Mouse (Mus musculus) liver, embryonic 15.5 days (tissue): Measurements from ENCODE around the gene Ccsap. TPM values are rescaled to one million over a fixed set of nuclear protein-coding genes. Genes with fewer than 3 reads are reported as not detected.

Source experiments
- ATAC-seq: fragments of 200-750 bp; cut with Nextera tagmentation; 2 replicates; pipeline ENCODE4 v1.8.0; 2017; ENCODE audit warnings: moderate number of reproducible peaks, mild to moderate bottlenecking, moderate library complexity; ENCODE audit not compliant: insufficient read depth
- H3K27ac ChIP-seq: fragments of 300-500 bp; sonication (generic); replicated peaks from 2 replicates; pipeline ENCODE4 v1.5.1; 2015; ENCODE audit warnings: mild to moderate bottlenecking, inconsistent platforms
- H3K27me3 ChIP-seq: fragments of 300-500 bp; sonication (generic); 2 replicates; pipeline ENCODE4 v1.6.1; 2015; ENCODE audit warnings: mild to moderate bottlenecking, inconsistent platforms
- H3K36me3 ChIP-seq: fragments of 300-500 bp; sonication (generic); replicated peaks from 2 replicates; pipeline ENCODE4 v1.6.1; 2015; ENCODE audit warnings: moderate library complexity, mild to moderate bottlenecking, inconsistent platforms
- H3K4me1 ChIP-seq: fragments of 300-500 bp; sonication (generic); replicated peaks from 2 replicates; pipeline ENCODE4 v1.6.1; 2015; ENCODE audit warnings: inconsistent platforms
- H3K4me2 ChIP-seq: fragments of 300-500 bp; sonication (generic); 2 replicates; pipeline ENCODE4 v1.6.1; 2015; ENCODE audit warnings: moderate library complexity, mild to moderate bottlenecking, inconsistent platforms
- H3K4me3 ChIP-seq: fragments of 300-500 bp; sonication (generic); replicated peaks from 2 replicates; pipeline ENCODE4 v1.5.1; 2015; ENCODE audit warnings: mild to moderate bottlenecking, inconsistent platforms
- H3K9ac ChIP-seq: fragments of 300-500 bp; sonication (generic); 2 replicates; pipeline ENCODE4 v1.6.1; 2015; ENCODE audit warnings: moderate library complexity, mild to moderate bottlenecking, inconsistent platforms
- H3K9me3 ChIP-seq: fragments of 300-500 bp; sonication (generic); replicated peaks from 2 replicates; pipeline ENCODE4 v1.6.1; 2016; ENCODE audit warnings: inconsistent platforms
- WGBS: fragments of 180-500 bp; shearing (Covaris S2); methylation state at CpG from one replicate; pipeline ENCODE4 v1.1.7; 2015; ENCODE audit warnings: mixed read lengths; ENCODE audit not compliant: insufficient replicate concordance; 5-methylcytosine and 5-hydroxymethylcytosine counted together
- polyA plus RNA-seq: library from polyadenylated mRNA; unstranded; fragments of >200 nt; fragmentation: Nextera tagmentation; extraction: Ambion mirVana; gene quantifications from 2 replicates; pipeline ENCODE4 v1.2.1, GENCODE M21; 2015

The Ccsap gene
- polyA plus RNA-seq, 1 experiment from 2014 or later: 2.8 TPM

DNA sequence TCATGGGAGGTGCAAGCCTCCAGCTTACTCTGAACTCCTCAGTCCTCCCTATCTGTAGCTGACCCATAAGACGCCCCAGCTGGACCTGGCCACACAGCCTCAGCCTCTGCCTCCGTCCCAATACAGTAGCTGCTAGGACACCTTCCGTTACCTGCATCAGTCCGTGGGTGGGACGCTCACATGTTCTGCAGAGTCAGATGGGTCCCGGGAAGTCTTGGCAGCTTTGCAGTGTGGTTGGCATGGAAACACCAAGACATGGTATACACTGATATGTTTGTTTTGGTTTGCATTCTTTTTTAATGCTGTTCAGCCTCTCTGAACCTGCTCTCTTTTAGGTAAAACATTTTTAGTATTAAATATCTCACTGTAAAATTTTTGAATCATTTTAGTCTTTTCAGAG is 23.7 kb downstream of the Ccsap start:
- H3K27me3 ChIP-seq: no peaks in the 10 kb centered on the region
- H3K9me3 ChIP-seq: no peaks in the 10 kb centered on the region
- no peak overlapping the region for H3K4me3 ChIP-seq
- H3K4me2 ChIP-seq: no peak overlapping the region
- no peaks in the 10 kb centered on the region; the same call in 1 of the 2 replicates for H3K4me1 ChIP-seq
- ATAC-seq: no peak
- H3K27ac ChIP-seq: no peak overlapping the region
- peaks cover 63% of the 10 kb centered on the region for H3K36me3 ChIP-seq
- 83% methylated on average over 6 of the region's 6 CpGs for WGBS
- H3K9ac ChIP-seq: no peak overlapping the region

DNA sequence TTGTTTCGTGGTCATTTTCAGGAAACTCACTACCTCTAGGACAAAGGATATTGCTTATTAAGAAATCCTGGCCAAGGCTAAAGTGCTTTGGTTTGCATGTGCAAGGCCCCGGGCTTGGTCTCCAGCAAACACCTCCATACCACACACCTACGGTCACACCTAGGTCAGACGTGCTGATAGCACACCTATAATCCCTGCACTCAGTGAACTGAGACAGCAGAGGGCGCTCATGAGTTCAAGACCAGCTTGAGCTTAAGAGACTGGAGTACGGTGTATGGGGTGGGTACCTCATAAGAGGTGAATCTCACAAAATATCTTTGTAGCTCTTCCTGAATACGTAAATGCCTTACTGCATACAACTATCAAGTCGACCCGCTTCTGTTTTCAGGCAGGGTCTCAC is 24.6 kb downstream of the Ccsap start:
- H3K9ac ChIP-seq: no peak overlapping the region
- 58% methylated on average over 9 of the region's 9 CpGs for WGBS
- H3K36me3 ChIP-seq: peaks cover 62% of the 10 kb centered on the region
- H3K9me3 ChIP-seq: no peaks in the 10 kb centered on the region
- no peak for ATAC-seq
- H3K4me3 ChIP-seq: no peak overlapping the region
- no peaks in the 10 kb centered on the region for H3K27me3 ChIP-seq
- H3K27ac ChIP-seq: no peak overlapping the region
- no peak overlapping the region for H3K4me2 ChIP-seq
- H3K4me1 ChIP-seq: no peaks in the 10 kb centered on the region; the same call in 1 of the 2 replicates

DNA sequence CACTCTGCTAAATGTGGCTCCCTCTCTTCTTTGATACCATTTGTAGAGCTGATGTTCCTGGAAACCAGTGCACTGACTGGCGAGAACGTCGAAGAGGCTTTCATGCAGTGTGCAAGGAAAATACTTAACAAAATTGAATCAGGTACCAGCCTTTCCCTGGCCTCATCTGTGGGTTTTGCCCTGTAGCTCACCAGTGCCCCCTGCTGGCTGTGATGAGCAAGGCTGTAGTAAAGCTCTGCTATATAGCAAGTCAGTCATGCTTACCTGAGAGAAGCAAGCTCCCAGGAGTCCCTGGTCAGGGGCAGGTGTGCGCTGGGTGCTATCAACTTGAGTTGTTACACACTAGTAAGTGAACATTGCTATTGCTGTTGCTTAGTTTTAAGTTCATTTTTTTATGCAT is 27.3 kb downstream of the Ccsap start:
- 76% methylated on average over 4 of the region's 4 CpGs for WGBS
- Histone ChIP-seq H3K4me1 (no peaks in the 10 kb centered on the region), H3K36me3 (peaks cover 82% of the 10 kb centered on the region), H3K9me3 (no peaks in the 10 kb centered on the region), H3K27ac (no peak overlapping the region), H3K4me3 (no peak overlapping the region), H3K27me3 (no peaks in the 10 kb centered on the region), H3K9ac (no peak overlapping the region), H3K4me2 (no peak overlapping the region)
- no peak for ATAC-seq

DNA sequence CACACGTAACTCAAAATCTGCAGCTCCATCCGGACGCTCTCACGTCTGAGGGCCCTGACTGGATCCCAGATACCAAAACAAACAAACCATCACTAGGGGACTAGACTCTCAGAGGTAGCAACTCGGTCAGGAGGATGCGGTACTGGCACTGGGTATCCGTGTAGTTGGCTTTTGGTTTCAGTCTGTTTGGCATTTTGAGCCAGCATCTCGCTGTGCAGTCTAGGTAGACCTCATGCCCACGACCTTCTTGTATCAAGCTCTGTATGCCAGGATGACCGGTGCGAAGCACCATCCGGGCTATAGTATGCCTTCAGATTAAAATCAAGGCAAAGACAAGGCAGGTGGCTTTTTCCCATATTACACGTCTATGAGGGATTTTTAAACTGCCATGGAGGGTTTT is 32.5 kb downstream of the Ccsap start:
- Histone ChIP-seq H3K4me1 (peaks cover 24% of the 10 kb centered on the region), H3K9me3 (no peaks in the 10 kb centered on the region), H3K27me3 (no peaks in the 10 kb centered on the region), H3K4me3 (no peak overlapping the region), H3K27ac (no peak overlapping the region), H3K36me3 (peaks cover 77% of the 10 kb centered on the region), H3K4me2 (no peak overlapping the region), H3K9ac (no peak overlapping the region)
- WGBS: 85% methylated on average over 13 of the region's 13 CpGs
- no peak for ATAC-seq

DNA sequence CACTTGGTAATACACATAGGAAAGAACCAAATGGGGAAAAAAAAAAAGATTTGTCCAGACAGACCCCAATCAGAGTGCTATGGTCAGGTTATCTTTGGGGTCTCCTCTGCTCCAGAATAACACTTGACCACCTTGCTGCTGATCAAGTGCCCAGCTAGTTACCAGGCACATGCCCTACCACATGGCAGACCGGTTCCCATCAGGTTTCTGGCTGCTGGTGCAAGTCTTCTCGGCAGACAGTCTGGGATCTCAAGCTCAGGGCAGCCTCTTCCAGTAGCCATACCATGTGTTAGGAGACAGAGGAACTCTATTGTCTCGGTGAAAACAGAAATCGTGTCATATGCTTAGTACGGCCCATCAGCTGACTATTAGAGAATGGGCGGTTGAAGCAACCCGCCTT is 33.3 kb downstream of the Ccsap start:
- Histone ChIP-seq H3K4me1 (peaks cover 29% of the 10 kb centered on the region), H3K27me3 (no peaks in the 10 kb centered on the region), H3K27ac (no peak overlapping the region), H3K4me3 (no peak overlapping the region), H3K4me2 (no peak overlapping the region), H3K9me3 (no peaks in the 10 kb centered on the region), H3K36me3 (peaks cover 75% of the 10 kb centered on the region), H3K9ac (no peak overlapping the region)
- WGBS: 87% methylated on average over 7 of the region's 7 CpGs
- ATAC-seq: no peak

DNA sequence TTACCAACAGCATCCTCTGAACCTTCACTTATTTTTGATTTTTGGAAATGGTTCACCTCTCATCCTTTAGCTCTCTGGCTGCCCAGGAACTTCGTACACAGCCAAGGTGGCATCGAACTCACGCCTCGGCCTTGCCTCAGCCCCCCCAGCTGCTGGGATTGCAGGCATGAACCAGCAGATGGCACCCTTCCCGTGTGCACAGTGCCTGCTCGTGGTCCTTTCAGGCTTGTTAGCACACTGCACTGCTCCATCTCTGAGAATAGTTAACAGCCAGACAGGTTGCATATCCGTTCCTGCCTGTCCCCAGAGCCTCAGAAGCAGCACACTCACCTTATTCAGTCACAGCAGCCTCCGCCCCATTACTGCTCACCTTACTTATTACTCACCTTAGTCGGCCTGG is 34.0 kb downstream of the Ccsap start:
- peaks cover 68% of the 10 kb centered on the region for H3K36me3 ChIP-seq
- 64% methylated on average over 9 of the region's 9 CpGs for WGBS

DNA sequence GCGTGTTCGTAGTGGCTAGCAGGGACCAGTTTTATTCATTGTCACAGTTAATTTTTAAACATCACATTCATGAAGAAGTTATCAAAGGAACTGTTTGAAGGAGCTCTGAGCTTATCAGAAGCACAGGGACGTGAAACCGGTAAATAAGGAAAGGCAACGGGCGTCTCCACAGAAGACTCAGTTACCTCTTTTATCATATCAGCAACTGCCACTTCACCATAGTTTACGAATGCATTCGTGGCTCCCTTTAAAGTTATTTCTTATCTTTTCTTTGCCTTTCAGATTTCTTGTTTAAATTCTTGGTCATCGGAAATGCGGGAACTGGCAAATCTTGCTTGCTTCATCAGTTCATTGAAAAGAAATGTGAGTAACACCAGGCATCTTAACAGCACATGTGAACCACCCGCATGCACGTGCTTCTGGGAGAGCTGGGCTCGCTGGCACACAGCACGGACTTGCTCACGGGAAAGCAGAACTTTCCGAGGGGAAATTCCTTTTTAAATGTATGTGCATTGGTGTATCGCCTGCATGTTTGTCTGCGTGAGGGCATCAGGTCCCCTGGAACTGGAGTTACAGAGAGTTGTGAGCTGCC is 36.4 kb downstream of the Ccsap start:
- H3K9me3 ChIP-seq: no peaks in the 10 kb centered on the region
- no peak overlapping the region for H3K9ac ChIP-seq
- no peak overlapping the region for H3K4me3 ChIP-seq
- H3K36me3 ChIP-seq: peaks cover 49% of the 10 kb centered on the region
- ATAC-seq: peak; percentile 37; the same call in 1 of the 2 replicates
- peak overlapping the region; percentile 70 for H3K27ac ChIP-seq
- H3K4me1 ChIP-seq: peaks cover 59% of the 10 kb centered on the region
- WGBS: 30% methylated on average over 18 of the region's 18 CpGs
- H3K27me3 ChIP-seq: no peaks in the 10 kb centered on the region
- H3K4me2 ChIP-seq: peak overlapping the region; percentile 25

More for the DNA sequence above, 34.0 kb downstream of the Ccsap start:
- Histone ChIP-seq H3K4me3 (no peak overlapping the region), H3K4me1 (peaks cover 35% of the 10 kb centered on the region), H3K27ac (no peak overlapping the region), H3K9me3 (no peaks in the 10 kb centered on the region), H3K27me3 (no peaks in the 10 kb centered on the region), H3K4me2 (no peak overlapping the region), H3K9ac (no peak overlapping the region)
- no peak for ATAC-seq

DNA sequence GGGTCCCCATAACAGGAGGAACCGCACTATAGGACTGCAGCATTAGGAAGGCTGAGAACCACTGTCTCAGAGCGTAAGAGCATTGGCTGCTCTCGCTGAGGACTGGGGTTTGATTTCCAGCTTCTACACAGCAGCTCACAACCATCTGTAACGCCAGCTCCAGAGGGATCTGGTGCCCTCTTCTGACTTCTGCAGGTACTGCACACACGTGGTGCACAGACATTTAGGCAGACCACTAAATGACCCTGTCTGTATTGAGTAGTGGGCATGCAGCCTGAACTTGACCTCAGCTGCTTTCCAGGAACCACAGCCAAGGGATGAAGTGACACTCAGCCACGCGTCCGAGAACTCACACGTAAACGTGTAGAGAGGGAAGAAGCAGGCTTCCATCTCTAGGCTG is 36.9 kb downstream of the Ccsap start:
- Histone ChIP-seq H3K9ac (no peak overlapping the region), H3K36me3 (peaks cover 44% of the 10 kb centered on the region), H3K4me3 (no peak overlapping the region), H3K9me3 (no peaks in the 10 kb centered on the region), H3K27me3 (no peaks in the 10 kb centered on the region), H3K4me1 (peaks cover 63% of the 10 kb centered on the region), H3K4me2 (peak overlapping the region; percentile 25), H3K27ac (peak overlapping the region; percentile 70)
- ATAC-seq: no peak
- WGBS: 55% methylated on average over 10 of the region's 10 CpGs

DNA sequence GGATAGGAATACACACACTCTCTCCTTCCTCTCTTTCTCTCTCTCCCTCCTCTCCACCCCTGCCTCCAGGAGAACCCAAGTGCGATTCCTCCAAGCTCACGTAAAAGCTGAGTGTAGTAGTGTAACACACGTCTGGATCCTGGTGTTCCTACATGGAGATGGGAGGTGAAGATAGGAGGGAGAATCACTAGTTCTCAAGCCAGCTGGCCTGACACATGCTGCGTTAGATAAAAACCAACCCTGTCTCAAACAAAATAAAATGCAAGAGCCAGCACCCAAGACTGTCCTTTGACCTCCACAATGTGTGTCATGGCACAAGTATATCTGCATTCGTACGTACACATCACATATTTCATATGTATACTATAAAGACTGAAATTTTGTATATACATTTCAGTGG is 39.2 kb downstream of the Ccsap start:
- H3K27ac ChIP-seq: peak overlapping the region; percentile 83
- no peaks in the 10 kb centered on the region for H3K27me3 ChIP-seq
- no peak overlapping the region for H3K4me3 ChIP-seq
- H3K4me1 ChIP-seq: peaks cover 75% of the 10 kb centered on the region
- H3K4me2 ChIP-seq: peak overlapping the region; percentile 58
- peaks cover 31% of the 10 kb centered on the region for H3K36me3 ChIP-seq
- no peaks in the 10 kb centered on the region for H3K9me3 ChIP-seq
- no peak overlapping the region; the same call in 1 of the 2 replicates for H3K9ac ChIP-seq
- ATAC-seq: no peak
- 42% methylated on average over 6 of the region's 6 CpGs for WGBS

DNA sequence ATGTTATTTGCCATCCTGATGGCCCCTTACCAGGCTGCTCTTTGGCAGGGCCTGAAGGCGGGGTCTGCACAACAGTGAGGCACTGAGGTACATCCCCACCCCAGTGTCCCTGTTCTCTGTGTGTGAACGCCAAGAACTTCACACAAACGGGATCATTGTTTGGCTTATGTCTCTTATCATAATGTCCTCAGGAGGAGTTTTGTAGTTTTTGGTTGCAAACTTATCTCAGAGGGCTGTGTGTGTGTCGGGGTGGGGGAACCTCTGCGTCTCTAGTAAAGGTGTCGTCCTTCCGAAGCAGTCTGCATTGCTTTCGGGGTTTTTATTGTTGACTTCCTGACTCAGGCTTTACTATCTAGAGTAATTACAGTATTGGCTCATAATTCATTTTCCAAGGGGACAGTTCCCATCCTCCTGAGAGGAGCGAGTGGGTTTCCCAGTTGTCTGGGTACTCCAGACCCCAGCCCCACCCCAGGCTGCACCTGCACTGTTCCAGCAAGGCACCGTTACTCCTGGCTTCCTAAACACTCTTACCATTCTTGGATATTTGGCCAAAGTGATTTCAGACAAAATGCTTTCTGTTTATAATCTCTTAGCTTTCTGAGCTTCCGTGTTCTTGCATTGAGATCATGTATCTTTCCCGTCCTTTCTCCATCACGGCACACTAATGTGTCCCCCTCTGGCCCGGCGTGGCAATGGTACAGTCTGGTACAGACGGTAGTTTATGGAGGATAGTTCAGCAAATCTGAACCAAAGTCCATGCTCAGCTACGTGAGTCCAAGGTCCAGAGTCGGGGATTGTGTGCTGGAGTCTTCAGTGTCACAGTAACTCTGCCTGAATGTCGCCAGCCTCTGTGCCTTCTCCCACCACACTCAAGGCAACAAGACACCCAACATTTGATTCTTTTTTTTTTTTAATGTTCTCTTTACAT is 40.1 kb downstream of the Ccsap start:
- H3K9me3 ChIP-seq: no peaks in the 10 kb centered on the region
- no peaks in the 10 kb centered on the region for H3K27me3 ChIP-seq
- H3K36me3 ChIP-seq: peaks cover 23% of the 10 kb centered on the region
- peak; percentile 56 for ATAC-seq
- peak overlapping the region; percentile 83 for H3K27ac ChIP-seq
- peak overlapping the region; percentile 58 for H3K4me2 ChIP-seq
- peak overlapping the region; percentile 7; the same call in 1 of the 2 replicates for H3K4me3 ChIP-seq
- peaks cover 77% of the 10 kb centered on the region for H3K4me1 ChIP-seq
- WGBS: 39% methylated on average over 19 of the region's 19 CpGs
- H3K9ac ChIP-seq: peak overlapping the region; percentile 37

DNA sequence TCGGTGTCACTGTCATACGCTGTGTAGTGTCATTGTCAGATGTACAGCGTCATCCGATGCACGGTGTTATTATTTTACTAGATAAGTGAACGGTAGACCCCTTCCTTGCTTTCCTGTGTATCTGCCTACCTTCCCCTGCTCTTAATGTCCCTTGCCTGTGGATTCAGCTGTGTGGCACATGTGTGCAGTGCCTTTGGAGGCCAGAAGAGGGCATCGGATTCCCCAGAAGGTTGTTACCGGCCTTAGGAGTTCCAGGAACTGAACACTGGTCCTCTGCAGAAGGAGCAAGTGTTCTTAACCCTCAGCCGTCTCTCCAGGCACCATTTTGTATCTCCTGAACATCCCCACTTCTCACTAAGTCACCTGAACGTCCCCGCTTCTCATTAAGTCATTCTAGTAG is 42.3 kb downstream of the Ccsap start:
- H3K4me1 ChIP-seq: peaks cover 76% of the 10 kb centered on the region
- peaks cover 8% of the 10 kb centered on the region for H3K36me3 ChIP-seq
- H3K27me3 ChIP-seq: no peaks in the 10 kb centered on the region
- H3K27ac ChIP-seq: no peak overlapping the region
- H3K9me3 ChIP-seq: no peaks in the 10 kb centered on the region
- no peak overlapping the region for H3K4me2 ChIP-seq
- 84% methylated on average over 11 of the region's 11 CpGs for WGBS
- no peak overlapping the region for H3K4me3 ChIP-seq
- ATAC-seq: no peak
- no peak overlapping the region for H3K9ac ChIP-seq
